Mouse (Mus musculus) layer of hippocampus, adult 6 months (tissue): ENCODE measurements around the gene Akr1c21. TPM values are rescaled to one million over a fixed set of nuclear protein-coding genes. Genes with fewer than 3 reads are reported as not detected.

Experiments
- long read RNA-seq, 2 experiments: library from polyadenylated mRNA; unstranded; transcript quantifications; one replicate each; pipeline ENCODE4 v2.0.0; 2019 to 2020
- polyA plus RNA-seq: library from polyadenylated mRNA; unstranded; fragments of <200 nt; fragmentation: Nextera tagmentation; gene quantifications from 2 replicates; pipeline ENCODE4 v1.2.3, GENCODE M21; 2021

The Akr1c21 gene
- polyA plus RNA-seq: not detected in 2 replicates
- long read RNA-seq, experiment 1: 0 reads
- long read RNA-seq, experiment 2: 0 reads

GRCm38 (mm10) chr13:4573871-4574270 is at the start of gene Akr1c21:
Gene Akr1c21, plus strand, starts transcription at chr13:4574075.

GRCm38 (mm10) chr13:4608961-4609409 is 35.1 kb downstream of the Akr1c21 start, which contains the start of gene Akr1e1:
Gene Akr1e1, minus strand, starts transcription at chr13:4609174.

Other genes with a start within 250 kb of the Akr1c21 start
- not detected in 2 replicates for gene Akr1c6, start 139.8 kb upstream of the Akr1c21 start, polyA plus RNA-seq
- not detected in 2 replicates for gene Akr1c20, start 50.7 kb upstream of the Akr1c21 start, polyA plus RNA-seq
- gene Akr1e1, start 35.1 kb downstream of the Akr1c21 start, polyA plus RNA-seq: 50.7 and 56.9 TPM in 2 replicates